Mouse (Mus musculus) megakaryocyte, embryonic 14.5 days (primary cell): ENCODE measurements at regions not wholly inside any gene's neighbourhood (a gene's known extent, or its start where the extent isn't known, plus 50 kb on each side); places are given as distances from the start of the nearest gene placed in this dataset.

Source experiments
- FLI1 ChIP-seq: IDR thresholded peaks from 2 replicates; pipeline ENCODE4 v1.6.1; 2012; ENCODE audit warnings: low read length, inconsistent platforms, mixed read lengths
- GATA1 ChIP-seq: IDR thresholded peaks from 3 replicates; pipeline ENCODE4 v1.6.1; 2012; ENCODE audit warnings: mixed read lengths, low read length, inconsistent platforms, borderline replicate concordance

DNA sequence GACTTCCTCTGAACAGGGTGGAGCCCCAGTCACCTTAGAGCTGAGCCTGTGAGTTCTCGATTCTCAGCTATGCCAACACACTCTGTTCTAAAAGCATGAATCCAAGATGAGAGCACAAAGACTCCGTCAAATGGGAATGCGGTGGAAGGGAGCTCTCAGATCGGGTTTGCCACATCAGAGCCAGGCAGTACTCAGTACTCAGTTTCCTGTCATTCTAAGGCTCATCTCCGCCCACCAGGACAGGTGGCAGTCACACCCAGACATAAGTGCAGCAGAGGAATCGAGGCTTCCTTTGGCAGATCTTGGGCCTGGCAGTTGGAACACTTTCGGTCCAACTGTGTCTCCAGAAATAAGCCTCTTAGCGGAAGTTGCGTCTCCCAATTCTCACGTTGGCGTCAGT, 94.4 kb upstream of the Epb41l3 start:
- TF ChIP-seq GATA1 (no peak), FLI1 (no peak)
